Comparison of ENCODE assay signal across 15 mouse cellular contexts in genomic region chr3:15157842-15158241, GRCm38 (mm10).
"Had no signal": no experiment of that assay in that cellular context is flagged by ENCODE, and none has a peak within 500 bp of the region (broad histone marks: within the 10 kb centered on the region; RNA-seq: fewer than 3 reads in every experiment).

No protein-coding gene starts in this region.

- H3K4me1 ChIP-seq: neural tube, embryonic 15.5 days; stomach, embryonic 15.5 days had no signal

- H3K27me3 ChIP-seq: neural tube, embryonic 15.5 days; stomach, embryonic 15.5 days had no signal

- H3K4me2 ChIP-seq: neural tube, embryonic 15.5 days; stomach, embryonic 15.5 days had no signal

- DNase-seq: retina, postnatal 1 day; right cerebral cortex, adult 18-20 months; right cerebral cortex, postnatal 14 days; right cerebral cortex, postnatal 25 days; right cerebral cortex, postnatal 4 days; spleen, adult 18-20 months; thymus, adult 18-20 months; thymus, adult 2 months; thymus, postnatal 14 days; thymus, postnatal 25 days; thymus, postnatal 36 days; thymus, postnatal 4 days had no signal

- H3K9ac ChIP-seq: neural tube, embryonic 15.5 days; stomach, embryonic 15.5 days had no signal

- H3K9me3 ChIP-seq: neural tube, embryonic 15.5 days; stomach, embryonic 15.5 days had no signal

- H3K27ac ChIP-seq: neural tube, embryonic 15.5 days; stomach, embryonic 15.5 days; stomach, postnatal 0 days had no signal

- H3K36me3 ChIP-seq: neural tube, embryonic 15.5 days; stomach, embryonic 15.5 days had no signal

- H3K4me3 ChIP-seq: neural tube, embryonic 15.5 days; stomach, embryonic 15.5 days had no signal
